Mouse (Mus musculus): ENCODE measurements around the gene Erp27. TPM values are rescaled to one million over a fixed set of nuclear protein-coding genes. Genes with fewer than 3 reads are reported as not detected.
A peak's percentile ranks its signal among the peaks of the same experiment; 100 is the strongest.
"Not testable (repeated sequence)": the region's sequence is repeated elsewhere in the genome, so short reads cannot be mapped to it uniquely, and the experiment has no call there.

The Erp27 gene
- polyA plus RNA-seq (2015; fragmentation: Nextera tagmentation; extraction: Ambion mirVana), result 0.23 and 0.38 TPM in 2 replicates

DNA sequence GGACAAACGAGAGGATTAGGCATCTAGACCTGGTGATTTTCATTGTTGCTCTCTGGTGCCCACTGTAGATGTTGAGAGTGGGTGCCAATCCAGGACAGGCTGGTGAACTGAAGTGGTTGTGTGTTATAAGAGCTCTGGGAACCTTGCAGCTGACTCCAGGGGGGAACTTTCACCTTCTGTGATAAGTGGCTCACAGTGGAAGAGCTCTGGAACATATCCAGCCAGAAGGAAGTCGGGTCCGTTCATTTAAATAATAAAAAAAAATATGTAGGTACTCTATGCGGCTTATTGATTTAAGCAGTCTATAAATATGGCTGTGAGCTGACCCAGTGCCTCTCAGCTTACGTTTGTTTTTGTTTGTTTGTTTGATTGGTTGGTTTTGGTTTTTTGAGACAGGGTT lies at the start of gene Erp27:
TSS of gene Erp27 (minus strand) at position 101 of the 400 bp plus-strand sequence.
- WGBS, result 71% methylated on average over 5 of the region's 5 CpGs
- H3K9me3 ChIP-seq (replicated peaks), result no peaks in the 10 kb centered on the region
- no peak within 1 kb of the TSS for H3K9ac ChIP-seq
- peaks cover 4% of the 10 kb centered on the region; the same call in 1 of the 2 replicates for H3K4me1 ChIP-seq
- no peak within 1 kb of the TSS for H3K27ac ChIP-seq
- ATAC-seq (replicated peaks; ENCODE audit: low FRiP score), result no peak
- no peak within 1 kb of the TSS for H3K4me2 ChIP-seq
- no peaks in the 10 kb centered on the region; the same call in 1 of the 2 replicates for H3K36me3 ChIP-seq
- H3K27me3 ChIP-seq, result no peaks in the 10 kb centered on the region
- H3K4me3 ChIP-seq (replicated peaks), result no peak within 1 kb of the TSS

DNA sequence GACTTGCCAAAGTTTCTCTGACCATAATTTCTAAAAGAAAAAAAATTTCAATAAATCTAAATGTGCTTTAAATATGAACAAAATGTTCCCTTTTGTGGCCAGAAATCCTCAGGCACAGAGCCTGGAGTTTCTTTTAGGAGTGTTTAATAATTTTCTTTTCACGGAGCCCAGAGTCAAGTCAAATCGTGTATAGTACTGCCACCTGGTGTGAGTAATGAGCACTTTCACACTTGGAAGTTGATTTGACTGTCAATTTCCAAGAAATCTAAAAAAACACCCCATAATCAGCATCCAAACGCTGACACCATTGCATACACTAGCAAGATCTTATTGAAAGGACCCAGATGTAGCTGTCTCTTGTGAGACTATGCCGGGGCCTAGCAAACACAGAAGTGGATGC lies 46.9 kb upstream of the Erp27 start:
- H3K4me1 ChIP-seq; H3K9ac ChIP-seq; ATAC-seq (replicated peaks; ENCODE audit: low FRiP score); H3K4me2 ChIP-seq; H3K27ac ChIP-seq; H3K4me3 ChIP-seq (replicated peaks); H3K36me3 ChIP-seq; H3K9me3 ChIP-seq (replicated peaks); H3K27me3 ChIP-seq: not testable (repeated sequence)
- 32% methylated on average over 4 of the region's 4 CpGs for WGBS

DNA sequence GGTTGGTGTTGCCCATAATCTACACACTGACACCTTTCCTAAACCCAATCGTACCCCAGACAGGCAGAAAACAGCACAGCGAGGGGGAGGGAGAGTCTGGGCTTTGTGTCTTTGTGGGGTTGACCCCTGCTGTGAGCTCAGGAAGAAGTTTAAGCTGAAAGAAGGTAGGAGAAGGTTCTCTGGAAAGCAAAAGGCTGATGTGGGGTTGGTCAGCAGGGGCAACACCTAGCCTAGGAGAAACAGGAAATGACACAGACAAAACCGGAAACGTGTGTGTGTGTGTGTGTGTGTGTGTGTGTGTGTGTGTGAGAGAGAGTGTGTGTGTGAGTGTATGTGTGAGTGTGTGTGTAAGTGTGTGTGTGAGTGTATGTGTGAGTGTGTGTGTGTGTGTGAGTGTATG lies 45.5 kb upstream of the Erp27 start:
- ATAC-seq (replicated peaks; ENCODE audit: low FRiP score), result no peak
- no peaks in the 10 kb centered on the region for H3K36me3 ChIP-seq
- H3K27me3 ChIP-seq, result no peaks in the 10 kb centered on the region
- no peaks in the 10 kb centered on the region for H3K4me1 ChIP-seq
- H3K4me3 ChIP-seq (replicated peaks), result no peak overlapping the region
- WGBS, result 71% methylated on average over 4 of the region's 4 CpGs
- H3K9ac ChIP-seq, result no peak overlapping the region
- no peaks in the 10 kb centered on the region for H3K9me3 ChIP-seq (replicated peaks)
- no peak overlapping the region for H3K27ac ChIP-seq
- no peak overlapping the region for H3K4me2 ChIP-seq

DNA sequence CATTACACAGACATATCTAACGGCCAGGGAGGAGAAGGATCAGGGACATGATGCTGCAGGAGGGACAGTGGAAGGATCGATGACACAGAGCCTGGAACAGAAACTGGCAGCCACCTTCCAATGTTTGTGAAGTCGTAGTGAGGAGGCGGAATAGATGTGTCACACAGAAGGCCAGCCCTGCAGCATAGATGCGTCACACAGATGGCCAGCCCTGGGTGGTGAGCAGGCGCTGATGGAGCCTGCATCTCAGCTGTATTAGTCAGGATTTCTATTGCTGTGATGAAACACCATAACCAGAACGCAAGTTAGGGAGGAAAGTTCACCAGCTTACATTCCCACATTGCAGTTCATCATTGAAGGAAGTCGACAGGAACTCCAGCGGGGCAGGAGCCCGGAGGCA lies 43.9 kb upstream of the Erp27 start:
- Histone ChIP-seq H3K27me3 (peaks cover 3% of the 10 kb centered on the region; the same call in 1 of the 2 replicates), H3K9me3 (replicated peaks) (no peaks in the 10 kb centered on the region), H3K4me1 (no peaks in the 10 kb centered on the region), H3K4me2 (no peak overlapping the region), H3K36me3 (no peaks in the 10 kb centered on the region), H3K9ac (no peak overlapping the region), H3K27ac (no peak overlapping the region), H3K4me3 (replicated peaks) (no peak overlapping the region)
- WGBS, result 64% methylated on average over 10 of the region's 10 CpGs
- ATAC-seq (replicated peaks; ENCODE audit: low FRiP score), result no peak

DNA sequence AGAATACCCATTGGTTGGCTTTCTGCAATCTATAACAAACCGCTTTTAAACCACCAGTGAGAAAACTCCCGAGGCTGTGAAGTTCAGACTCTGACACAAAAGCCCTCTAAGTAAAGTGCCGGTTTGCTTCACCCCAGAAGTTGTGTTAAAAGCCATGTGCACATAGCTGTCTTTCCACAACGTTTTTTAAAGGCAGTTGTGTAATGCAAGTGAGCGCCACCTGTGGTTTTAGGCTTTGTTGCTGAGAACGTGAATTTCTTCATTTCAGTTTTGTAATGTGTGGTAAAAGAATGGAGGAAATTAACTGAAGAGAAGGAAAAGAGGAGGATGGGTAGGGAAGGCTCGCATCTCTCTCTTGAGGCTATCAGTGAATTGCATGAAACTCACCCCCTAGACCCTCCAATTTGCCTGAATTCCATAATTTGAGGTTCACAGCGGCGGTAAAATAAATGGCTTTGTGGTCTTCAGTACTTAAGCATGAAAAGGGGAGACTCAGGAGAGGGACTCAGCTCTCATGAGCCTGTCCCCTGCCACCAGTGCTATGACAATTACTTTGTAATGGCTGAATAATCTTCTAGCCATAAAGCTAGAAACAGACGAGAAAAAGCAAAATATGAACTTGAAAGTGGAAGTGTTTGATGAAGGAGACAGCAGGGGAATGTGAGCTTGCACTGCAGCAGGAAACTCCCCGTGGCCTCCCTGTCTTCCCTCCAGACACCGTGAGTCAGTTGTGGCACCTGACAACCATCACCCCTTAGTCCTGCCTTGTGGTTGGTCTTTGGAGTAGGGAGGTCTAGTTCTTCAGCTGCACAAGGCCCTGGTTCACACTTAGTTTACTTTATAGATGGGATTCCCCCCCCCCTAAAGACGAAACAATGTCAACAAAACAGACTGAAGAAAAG lies 42.9 kb upstream of the Erp27 start:
- no peak overlapping the region for H3K4me3 ChIP-seq (replicated peaks)
- no peak overlapping the region for H3K9ac ChIP-seq
- no peak overlapping the region for H3K4me2 ChIP-seq
- ATAC-seq (replicated peaks; ENCODE audit: low FRiP score), result no peak
- H3K36me3 ChIP-seq, result no peaks in the 10 kb centered on the region
- no peak overlapping the region for H3K27ac ChIP-seq
- H3K27me3 ChIP-seq, result peaks cover 3% of the 10 kb centered on the region; the same call in 1 of the 2 replicates
- H3K4me1 ChIP-seq, result peaks cover 5% of the 10 kb centered on the region; the same call in 1 of the 2 replicates
- H3K9me3 ChIP-seq (replicated peaks), result no peaks in the 10 kb centered on the region
- 69% methylated on average over 13 of the region's 13 CpGs for WGBS

DNA sequence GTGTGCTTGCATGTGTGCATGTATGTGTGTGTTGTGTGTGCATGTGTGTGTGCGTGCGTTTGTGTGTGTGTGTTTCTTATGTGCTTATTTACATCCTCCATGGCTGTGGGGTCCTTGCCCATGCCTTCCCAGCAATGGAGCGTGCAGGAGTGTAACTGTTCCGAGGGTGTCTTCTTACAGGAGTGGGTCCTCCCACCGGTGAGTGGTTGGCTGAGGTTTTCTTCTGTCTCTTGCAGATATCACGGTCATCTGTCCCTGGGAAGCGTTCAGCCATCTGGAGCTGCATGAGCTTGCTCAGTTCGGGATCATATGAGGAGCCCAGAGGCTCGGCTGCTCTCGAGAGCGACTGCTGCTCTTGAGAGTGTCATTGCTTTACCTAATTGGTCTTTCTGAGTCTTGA lies 41.0 kb upstream of the Erp27 start:
- no peak overlapping the region for H3K4me2 ChIP-seq
- 54% methylated on average over 11 of the region's 11 CpGs for whole genome bisulfite sequencing
- 0 out of 2 replicates have a peak, but pooled peaks have one; percentile 35 for ATAC-seq (replicated peaks; ENCODE audit: low FRiP score)
- no peaks in the 10 kb centered on the region for H3K9me3 ChIP-seq (replicated peaks)
- peaks cover 3% of the 10 kb centered on the region; the same call in 1 of the 2 replicates for H3K27me3 ChIP-seq
- no peaks in the 10 kb centered on the region for H3K36me3 ChIP-seq
- H3K4me1 ChIP-seq, result peaks cover 14% of the 10 kb centered on the region
- H3K4me3 ChIP-seq (replicated peaks), result no peak overlapping the region
- no peak overlapping the region for H3K27ac ChIP-seq
- H3K9ac ChIP-seq, result no peak overlapping the region

DNA sequence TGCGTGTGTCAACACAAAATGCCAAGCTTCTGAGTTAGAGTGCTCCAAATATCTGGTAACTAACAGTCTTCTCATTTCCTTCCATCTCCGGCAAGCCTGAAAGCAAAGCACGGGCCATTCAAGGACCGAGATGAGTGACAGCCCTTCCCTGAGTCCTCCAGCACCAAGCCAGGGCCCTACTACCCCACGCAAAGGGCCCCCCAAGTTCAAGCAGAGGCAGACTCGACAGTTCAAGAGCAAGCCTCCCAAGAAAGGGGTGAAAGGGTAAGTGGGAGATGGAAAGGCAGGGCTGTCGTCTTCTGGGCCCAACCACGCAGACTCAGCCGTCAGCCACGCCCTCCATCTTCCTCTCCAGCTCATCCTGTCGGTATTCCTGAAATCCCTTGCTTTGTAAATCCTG lies 37.2 kb upstream of the Erp27 start:
- peaks cover 28% of the 10 kb centered on the region for H3K4me1 ChIP-seq
- no peak overlapping the region for H3K27ac ChIP-seq
- no peaks in the 10 kb centered on the region for H3K9me3 ChIP-seq (replicated peaks)
- no peak for ATAC-seq (replicated peaks; ENCODE audit: low FRiP score)
- H3K4me3 ChIP-seq (replicated peaks), result no peak overlapping the region
- no peak overlapping the region for H3K9ac ChIP-seq
- H3K4me2 ChIP-seq, result 0 out of 2 replicates have a peak overlapping the region, but pooled peaks have one; percentile 13
- H3K27me3 ChIP-seq, result peaks cover 3% of the 10 kb centered on the region; the same call in 1 of the 2 replicates
- H3K36me3 ChIP-seq, result no peaks in the 10 kb centered on the region
- WGBS, result 55% methylated on average over 11 of the region's 11 CpGs

DNA sequence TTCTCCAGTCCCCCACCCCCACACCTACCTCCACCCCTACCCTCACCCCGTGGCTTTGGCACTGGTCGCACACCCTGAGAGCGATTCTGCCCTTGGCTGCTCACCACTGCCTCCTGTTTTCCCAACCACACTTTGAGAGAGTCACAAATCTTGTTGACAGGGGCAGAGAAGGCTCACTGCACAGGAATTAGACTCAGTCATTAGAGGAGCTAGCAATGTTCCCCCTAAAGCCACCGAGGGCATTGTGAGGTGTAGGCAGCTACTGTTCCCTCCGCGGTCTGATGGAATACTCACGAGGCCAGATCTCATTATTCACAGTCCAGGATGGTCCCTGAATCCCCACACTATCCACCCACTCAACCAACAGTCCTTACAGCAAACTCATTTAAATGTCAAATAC lies 35.1 kb upstream of the Erp27 start:
- Histone ChIP-seq H3K36me3 (no peaks in the 10 kb centered on the region), H3K4me2 (no peak overlapping the region), H3K4me1 (peaks cover 28% of the 10 kb centered on the region), H3K27ac (0 out of 2 replicates have a peak overlapping the region, but pooled peaks have one; percentile 2), H3K4me3 (replicated peaks) (no peak overlapping the region), H3K9ac (no peak overlapping the region), H3K27me3 (peaks cover 3% of the 10 kb centered on the region; the same call in 1 of the 2 replicates), H3K9me3 (replicated peaks) (no peaks in the 10 kb centered on the region)
- WGBS, result 18% methylated on average over 7 of the region's 7 CpGs
- peak; percentile 90 for ATAC-seq (replicated peaks; ENCODE audit: low FRiP score)

DNA sequence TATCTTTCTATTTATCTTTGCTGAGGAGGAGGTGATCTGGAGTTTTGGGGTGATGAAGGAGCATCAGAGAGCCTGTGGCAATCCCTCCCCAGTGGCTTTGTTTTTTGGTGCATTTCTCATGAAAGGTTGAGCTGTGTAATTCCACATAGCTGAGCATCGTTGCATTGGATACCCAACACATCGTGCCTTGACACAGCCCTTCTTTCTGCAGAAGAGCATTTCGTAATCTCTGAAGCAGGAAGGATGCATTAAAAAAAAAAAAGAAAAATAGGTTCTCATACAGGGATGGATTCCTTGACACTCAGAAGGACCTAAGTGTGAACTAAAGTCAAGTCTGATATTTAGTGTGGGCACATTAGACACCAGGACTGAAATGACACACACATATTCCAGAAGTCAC lies 33.3 kb upstream of the Erp27 start:
- Histone ChIP-seq H3K4me2 (no peak overlapping the region), H3K36me3 (no peaks in the 10 kb centered on the region), H3K27ac (no peak overlapping the region), H3K27me3 (no peaks in the 10 kb centered on the region), H3K4me1 (peaks cover 26% of the 10 kb centered on the region), H3K9me3 (replicated peaks) (no peaks in the 10 kb centered on the region), H3K9ac (no peak overlapping the region), H3K4me3 (replicated peaks) (no peak overlapping the region)
- WGBS, result 71% methylated on average over 3 of the region's 3 CpGs
- no peak for ATAC-seq (replicated peaks; ENCODE audit: low FRiP score)

DNA sequence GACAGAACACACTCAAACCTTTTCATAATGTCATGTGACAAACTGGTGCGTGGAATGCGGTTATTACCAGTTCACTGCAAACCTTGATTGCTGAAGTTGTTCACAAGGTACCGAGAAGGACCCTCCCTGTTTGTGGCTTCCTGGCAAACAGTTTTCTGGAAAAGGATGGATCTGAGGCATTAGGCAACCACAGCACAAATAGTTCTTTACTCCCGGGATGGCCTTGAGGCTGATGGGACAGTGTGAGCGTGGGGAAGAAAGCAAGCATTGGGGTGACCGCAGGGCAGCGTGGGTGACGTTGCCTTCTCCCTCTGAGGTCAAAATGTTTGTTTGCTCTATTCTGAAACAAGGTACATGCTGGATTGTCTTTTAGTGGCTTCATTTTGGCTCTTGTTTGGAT lies 32.7 kb upstream of the Erp27 start:
- Histone ChIP-seq H3K4me2 (no peak overlapping the region), H3K9ac (no peak overlapping the region), H3K27ac (no peak overlapping the region), H3K36me3 (no peaks in the 10 kb centered on the region), H3K4me3 (replicated peaks) (no peak overlapping the region), H3K4me1 (peaks cover 23% of the 10 kb centered on the region), H3K27me3 (no peaks in the 10 kb centered on the region), H3K9me3 (replicated peaks) (no peaks in the 10 kb centered on the region)
- 84% methylated on average over 8 of the region's 8 CpGs for WGBS
- no peak for ATAC-seq (replicated peaks; ENCODE audit: low FRiP score)

DNA sequence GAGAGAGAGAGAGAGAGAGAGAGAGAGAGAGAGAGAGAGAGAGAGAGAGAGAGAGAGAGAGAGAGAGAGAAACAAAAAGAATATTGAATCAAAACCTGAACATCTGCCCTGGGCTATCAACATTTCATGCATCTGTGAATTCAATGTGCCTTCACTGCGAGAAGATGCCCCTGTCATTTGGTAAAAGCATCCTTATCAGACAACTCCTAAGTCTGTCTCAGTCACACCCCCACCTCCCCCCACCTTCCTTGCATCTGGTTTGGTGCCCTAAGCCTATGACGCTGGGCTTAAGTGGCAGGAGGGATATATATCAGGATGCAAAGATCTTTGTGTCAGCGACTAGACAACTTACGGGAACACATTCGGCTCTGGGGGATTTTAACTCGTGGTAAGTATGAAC lies 32.2 kb upstream of the Erp27 start:
- H3K27ac ChIP-seq, result no peak overlapping the region
- peaks cover 18% of the 10 kb centered on the region for H3K4me1 ChIP-seq
- 62% methylated on average over 6 of the region's 6 CpGs for WGBS
- no peak overlapping the region for H3K9ac ChIP-seq
- no peaks in the 10 kb centered on the region for H3K36me3 ChIP-seq
- H3K27me3 ChIP-seq, result no peaks in the 10 kb centered on the region
- H3K4me3 ChIP-seq (replicated peaks), result no peak overlapping the region
- no peaks in the 10 kb centered on the region for H3K9me3 ChIP-seq (replicated peaks)
- H3K4me2 ChIP-seq, result no peak overlapping the region
- ATAC-seq (replicated peaks; ENCODE audit: low FRiP score), result no peak

DNA sequence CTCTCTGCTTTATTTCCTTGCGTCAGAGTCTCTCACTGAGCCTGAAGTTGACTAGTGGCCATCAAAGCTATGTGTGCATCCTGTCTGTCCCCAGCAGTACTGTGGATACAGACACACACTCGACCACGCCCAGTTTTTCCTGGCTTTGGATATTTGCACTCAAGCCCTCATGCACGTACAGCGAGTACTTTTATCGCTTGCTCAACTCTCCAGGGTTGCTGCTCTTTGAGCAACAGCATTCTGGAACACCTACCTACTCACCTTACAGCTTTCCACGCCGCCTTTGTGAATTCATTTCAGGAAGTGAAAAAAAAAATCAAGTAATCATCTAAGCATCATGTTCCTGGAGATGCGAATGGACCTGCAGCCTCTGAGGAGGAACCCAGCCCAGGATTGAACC lies 30.9 kb upstream of the Erp27 start:
- Histone ChIP-seq H3K27me3 (no peaks in the 10 kb centered on the region), H3K4me3 (replicated peaks) (no peak overlapping the region), H3K4me1 (peaks cover 14% of the 10 kb centered on the region), H3K4me2 (no peak overlapping the region), H3K9ac (no peak overlapping the region), H3K27ac (no peak overlapping the region), H3K9me3 (replicated peaks) (no peaks in the 10 kb centered on the region), H3K36me3 (no peaks in the 10 kb centered on the region)
- 91% methylated on average over 9 of the region's 9 CpGs for WGBS
- no peak for ATAC-seq (replicated peaks; ENCODE audit: low FRiP score)
